Mouse (Mus musculus): ENCODE results near the gene Taar8c.

DNA sequence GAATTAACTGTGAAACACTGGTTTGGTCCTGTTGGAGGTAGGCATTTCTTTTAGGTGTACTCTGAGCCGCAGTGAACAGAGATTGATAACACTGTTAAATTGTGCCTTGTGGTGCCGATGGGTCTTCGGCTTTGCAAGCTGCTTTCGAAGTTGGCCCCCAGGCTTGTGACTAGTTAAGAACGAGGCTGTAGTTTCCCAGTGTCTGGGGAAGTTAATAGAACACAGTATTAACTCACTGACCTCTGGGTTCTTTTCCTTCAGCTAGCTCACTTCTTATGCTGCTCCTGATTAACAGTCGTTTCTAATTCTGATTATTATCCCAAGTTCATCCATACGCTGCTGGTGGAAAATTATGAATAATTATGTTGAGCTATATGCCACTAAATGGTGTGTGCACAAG lies 48.4 kb upstream of the Taar8c start:
- no peak for TF ChIP-seq POLR2A (IDR thresholded peaks at IDR 0.05; ENCODE audit: control insufficient read depth, extremely low read depth, insufficient read depth, low read length, poor library complexity)
- no peak for TF ChIP-seq CTCF (IDR thresholded peaks at IDR 0.05; ENCODE audit: borderline replicate concordance, control insufficient read depth, extremely low read depth, insufficient read depth, low read length, poor library complexity)
